Mouse (Mus musculus) intestine, embryonic 14.5 days (tissue): Measurements from ENCODE around the gene Evc2. TPM values are rescaled to one million over a fixed set of nuclear protein-coding genes. Genes with fewer than 3 reads are reported as not detected.

Source experiments
- ATAC-seq: fragments of 200-750 bp; cut with Nextera tagmentation; replicated peaks from 2 replicates; pipeline ENCODE4 v1.8.0; 2017; ENCODE audit warnings: low read depth, moderate number of reproducible peaks, moderate TSS enrichment, moderate library complexity; ENCODE audit not compliant: low FRiP score, low TSS enrichment
- DNase-seq: peaks from one replicate; pipeline ENCODE4 v3.0.0-alpha.2; 2018; ENCODE audit warnings: low spot score
- H3K27ac ChIP-seq: fragments of 300-500 bp; sonication (generic); 2 replicates; pipeline ENCODE4 v1.5.1; 2014; ENCODE audit warnings: low read depth, mild to moderate bottlenecking, control low read depth
- H3K27me3 ChIP-seq: fragments of 300-500 bp; sonication (generic); replicated peaks from 2 replicates; pipeline ENCODE4 v1.6.1; 2014; ENCODE audit warnings: low read length, control low read depth; ENCODE audit not compliant: control insufficient read depth, insufficient read depth
- H3K36me3 ChIP-seq: fragments of 300-500 bp; sonication (generic); 2 replicates; pipeline ENCODE4 v1.6.1; 2014; ENCODE audit warnings: low read length, control low read depth; ENCODE audit not compliant: control insufficient read depth, insufficient read depth
- H3K4me1 ChIP-seq: fragments of 300-500 bp; sonication (generic); replicated peaks from 2 replicates; pipeline ENCODE4 v1.6.1; 2014; ENCODE audit warnings: low read length, control low read depth, mixed read lengths; ENCODE audit not compliant: control insufficient read depth, insufficient read depth
- H3K4me2 ChIP-seq: fragments of 300-500 bp; sonication (generic); 2 replicates; pipeline ENCODE4 v1.6.1; 2014; ENCODE audit warnings: low read length
- H3K4me3 ChIP-seq: fragments of 300-500 bp; sonication (generic); 2 replicates; pipeline ENCODE4 v1.5.1; 2014; ENCODE audit warnings: low read depth, low read length, control low read depth, mixed read lengths
- H3K9ac ChIP-seq: fragments of 300-500 bp; sonication (generic); 2 replicates; pipeline ENCODE4 v1.6.1; 2014; ENCODE audit warnings: mild to moderate bottlenecking, low read length
- H3K9me3 ChIP-seq: fragments of 300-500 bp; sonication (generic); 2 replicates; pipeline ENCODE4 v1.6.1; 2016; ENCODE audit warnings: low read length, control low read depth; ENCODE audit not compliant: control insufficient read depth
- WGBS: fragments of 180-500 bp; shearing (Covaris S2); extraction: QIAGEN DNeasy Blood & Tissue Kit; methylation state at CpG from one replicate; pipeline ENCODE4 v1.1.7; 2014; 5-methylcytosine and 5-hydroxymethylcytosine counted together
- polyA plus RNA-seq: library from polyadenylated mRNA; unstranded; fragments of >200 nt; fragmentation: Nextera tagmentation; extraction: Ambion mirVana; gene quantifications from 2 replicates; pipeline ENCODE4 v1.2.1, GENCODE M21; 2014

Gene Evc2
- polyA plus RNA-seq, 1 experiment from 2014 or later = 16.7 TPM

GRCm38 (mm10) chr5:37343962-37344361 is 5.7 kb downstream of the Evc2 start:
- no peak for ATAC-seq
- Histone ChIP-seq H3K4me1 (peaks cover 9% of the 10 kb centered on the region), H3K4me3 (no peak overlapping the region), H3K9me3 (no peaks in the 10 kb centered on the region), H3K27ac (no peak overlapping the region), H3K36me3 (peaks cover 12% of the 10 kb centered on the region; the same call in 1 of the 2 replicates), H3K4me2 (no peak overlapping the region), H3K9ac (no peak overlapping the region), H3K27me3 (no peaks in the 10 kb centered on the region)
- DNase-seq = no peak
- WGBS = 87% methylated on average over 2 of the region's 2 CpGs

- ATAC-seq (no peak), DNase-seq (no peak)
- Histone ChIP-seq H3K36me3 (peaks cover 33% of the 10 kb centered on the region), H3K27me3 (no peaks in the 10 kb centered on the region), H3K9ac (no peak overlapping the region), H3K4me3 (no peak overlapping the region), H3K4me1 (no peaks in the 10 kb centered on the region), H3K9me3 (no peaks in the 10 kb centered on the region), H3K4me2 (no peak overlapping the region), H3K27ac (no peak overlapping the region)
- WGBS = 91% methylated on average over 2 of the region's 2 CpGs
These were observed 13.5 kb downstream of the Evc2 start for GRCm38 (mm10) chr5:37351791-37352190.

- H3K36me3 ChIP-seq = peaks cover 41% of the 10 kb centered on the region
- WGBS = 84% methylated on average over 4 of the region's 4 CpGs
- H3K4me1 ChIP-seq = no peaks in the 10 kb centered on the region
- H3K27ac ChIP-seq = no peak overlapping the region
- DNase-seq = peak; percentile 69
- ATAC-seq = no peak
- H3K4me2 ChIP-seq = no peak overlapping the region
- no peak overlapping the region for H3K9ac ChIP-seq
- H3K4me3 ChIP-seq = no peak overlapping the region
- H3K27me3 ChIP-seq = no peaks in the 10 kb centered on the region
- no peaks in the 10 kb centered on the region for H3K9me3 ChIP-seq
These were observed 16.1 kb downstream of the Evc2 start for GRCm38 (mm10) chr5:37354385-37354784.

GRCm38 (mm10) chr5:37356027-37356426 is 17.7 kb downstream of the Evc2 start:
- Histone ChIP-seq H3K36me3 (peaks cover 41% of the 10 kb centered on the region), H3K9me3 (no peaks in the 10 kb centered on the region), H3K27ac (no peak overlapping the region), H3K4me2 (no peak overlapping the region), H3K4me3 (no peak overlapping the region), H3K4me1 (no peaks in the 10 kb centered on the region), H3K9ac (no peak overlapping the region), H3K27me3 (no peaks in the 10 kb centered on the region)
- DNase-seq (no peak), ATAC-seq (no peak)
- 81% methylated on average over 8 of the region's 8 CpGs for WGBS

- no peak overlapping the region for H3K9ac ChIP-seq
- 50% methylated on average over 5 of the region's 5 CpGs for WGBS
- no peaks in the 10 kb centered on the region for H3K9me3 ChIP-seq
- H3K27ac ChIP-seq = no peak overlapping the region
- ATAC-seq = no peak
- no peaks in the 10 kb centered on the region for H3K27me3 ChIP-seq
- peaks cover 51% of the 10 kb centered on the region for H3K36me3 ChIP-seq
- no peak overlapping the region for H3K4me3 ChIP-seq
- no peak overlapping the region for H3K4me2 ChIP-seq
- no peaks in the 10 kb centered on the region for H3K4me1 ChIP-seq
- no peak for DNase-seq
These were observed 24.3 kb downstream of the Evc2 start for GRCm38 (mm10) chr5:37362618-37363017.

GRCm38 (mm10) chr5:37363284-37363683 is 25.0 kb downstream of the Evc2 start:
- H3K27ac ChIP-seq = no peak overlapping the region
- DNase-seq (no peak), ATAC-seq (no peak)
- no peak overlapping the region for H3K4me2 ChIP-seq
- H3K36me3 ChIP-seq = peaks cover 46% of the 10 kb centered on the region
- H3K9me3 ChIP-seq = no peaks in the 10 kb centered on the region
- no peaks in the 10 kb centered on the region for H3K27me3 ChIP-seq
- no peak overlapping the region for H3K4me3 ChIP-seq
- 83% methylated on average over 5 of the region's 5 CpGs for WGBS
- H3K4me1 ChIP-seq = no peaks in the 10 kb centered on the region
- H3K9ac ChIP-seq = no peak overlapping the region

- no peaks in the 10 kb centered on the region for H3K4me1 ChIP-seq
- H3K9ac ChIP-seq = no peak overlapping the region
- no peaks in the 10 kb centered on the region for H3K9me3 ChIP-seq
- no peak overlapping the region for H3K4me2 ChIP-seq
- no peak for DNase-seq
- H3K36me3 ChIP-seq = peaks cover 47% of the 10 kb centered on the region
- H3K27me3 ChIP-seq = no peaks in the 10 kb centered on the region
- ATAC-seq = no peak
- no peak overlapping the region for H3K27ac ChIP-seq
- H3K4me3 ChIP-seq = no peak overlapping the region
These were observed 27.5 kb downstream of the Evc2 start for GRCm38 (mm10) chr5:37365751-37366150.

GRCm38 (mm10) chr5:37368796-37369195 is 30.5 kb downstream of the Evc2 start:
- DNase-seq (no peak), ATAC-seq (no peak)
- no peaks in the 10 kb centered on the region for H3K4me1 ChIP-seq
- no peaks in the 10 kb centered on the region for H3K27me3 ChIP-seq
- H3K4me2 ChIP-seq = no peak overlapping the region
- H3K4me3 ChIP-seq = no peak overlapping the region
- 81% methylated on average over 8 of the region's 8 CpGs for WGBS
- H3K9ac ChIP-seq = no peak overlapping the region
- no peaks in the 10 kb centered on the region for H3K9me3 ChIP-seq
- peaks cover 60% of the 10 kb centered on the region for H3K36me3 ChIP-seq
- no peak overlapping the region for H3K27ac ChIP-seq

- Histone ChIP-seq H3K4me3 (no peak overlapping the region), H3K27me3 (no peaks in the 10 kb centered on the region), H3K4me2 (no peak overlapping the region), H3K9ac (no peak overlapping the region), H3K4me1 (no peaks in the 10 kb centered on the region), H3K9me3 (no peaks in the 10 kb centered on the region), H3K27ac (no peak overlapping the region), H3K36me3 (peaks cover 71% of the 10 kb centered on the region)
- 90% methylated on average over 7 of the region's 7 CpGs for WGBS
- DNase-seq (no peak), ATAC-seq (no peak)
These were observed 39.1 kb downstream of the Evc2 start for GRCm38 (mm10) chr5:37377376-37377775.
